Mouse (Mus musculus): ENCODE data around the gene Ube2ql1. TPM values are rescaled to one million over a fixed set of nuclear protein-coding genes. Genes with fewer than 3 reads are reported as not detected.

Ube2ql1 gene
- polyA plus RNA-seq, 1 experiment from 2014 or later, result 0.09 TPM

DNA sequence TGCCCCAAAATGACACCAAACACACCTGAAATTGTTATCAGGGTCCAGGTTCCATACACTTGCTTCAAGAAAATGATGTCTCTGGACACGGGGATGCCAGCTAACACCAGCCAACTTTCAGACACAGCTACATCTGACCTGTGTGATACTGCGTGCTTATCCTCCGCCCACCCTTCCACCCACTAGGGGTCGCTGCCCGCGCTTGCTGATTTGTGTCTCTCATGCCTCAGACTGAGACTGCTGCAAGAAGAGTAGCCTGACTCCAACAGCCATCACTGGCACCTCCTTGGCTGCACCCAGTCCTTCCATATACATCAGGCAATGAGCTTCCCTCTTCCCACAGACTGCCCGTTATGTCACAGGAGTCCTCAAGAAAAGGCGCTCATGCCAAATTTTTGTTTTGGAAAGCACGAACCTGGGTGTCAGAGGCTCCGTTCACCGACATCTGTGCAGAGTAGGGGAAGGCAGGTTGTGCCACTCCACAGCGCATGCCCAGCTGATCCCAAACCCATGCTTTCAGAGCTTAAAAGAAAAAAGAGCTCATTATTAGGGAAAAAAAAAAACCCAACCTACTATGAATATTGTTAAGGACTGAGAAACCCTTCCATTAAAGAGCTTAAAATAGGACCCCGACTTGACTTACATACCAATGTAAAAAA lies 43.2 kb downstream of the Ube2ql1 start:
- H3K9me3 ChIP-seq (replicated peaks; ENCODE audit: control insufficient read depth, low read length), result no peaks in the 10 kb centered on the region
- no peak overlapping the region for H3K9ac ChIP-seq (ENCODE audit: low read length)
- H3K27me3 ChIP-seq (ENCODE audit: control insufficient read depth, insufficient read depth, low read length), result no peaks in the 10 kb centered on the region
- H3K4me2 ChIP-seq (ENCODE audit: low read depth, low read length), result no peak overlapping the region
- H3K4me3 ChIP-seq (replicated peaks; ENCODE audit: low read length), result no peak overlapping the region
- no peak overlapping the region for H3K27ac ChIP-seq (ENCODE audit: low read length)
- WGBS, result 42% methylated on average over 13 of the region's 13 CpGs
- H3K4me1 ChIP-seq (ENCODE audit: control insufficient read depth, insufficient read depth, low read length), result no peaks in the 10 kb centered on the region
- no peaks in the 10 kb centered on the region for H3K36me3 ChIP-seq (ENCODE audit: control insufficient read depth, insufficient read depth, low read length)
- ATAC-seq (ENCODE audit: insufficient read depth, low FRiP score), result no peak

DNA sequence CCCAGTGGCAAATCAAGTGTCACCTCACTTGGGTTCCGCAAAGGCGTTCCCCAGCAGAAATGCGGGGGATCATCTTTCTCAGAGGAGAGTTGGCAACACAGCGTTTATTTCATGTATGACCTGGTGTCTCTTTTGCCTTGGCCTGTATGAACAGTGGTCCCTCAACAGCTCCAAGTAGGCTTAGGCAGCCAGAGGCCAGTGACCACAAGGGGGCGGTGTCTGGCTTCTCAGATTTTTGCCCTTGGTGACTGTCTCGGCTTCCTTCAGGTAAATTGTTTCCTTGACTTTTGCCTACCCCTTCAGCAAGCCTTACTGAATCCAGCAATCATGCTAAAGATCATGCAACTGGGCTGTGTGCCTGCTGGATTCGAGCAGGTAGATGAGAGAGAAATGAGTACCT lies 48.6 kb downstream of the Ube2ql1 start:
- Histone ChIP-seq H3K4me1 (ENCODE audit: control insufficient read depth, insufficient read depth, low read length) (no peaks in the 10 kb centered on the region), H3K27ac (ENCODE audit: low read length) (no peak overlapping the region), H3K9ac (ENCODE audit: low read length) (no peak overlapping the region), H3K36me3 (ENCODE audit: control insufficient read depth, insufficient read depth, low read length) (no peaks in the 10 kb centered on the region), H3K27me3 (ENCODE audit: control insufficient read depth, insufficient read depth, low read length) (no peaks in the 10 kb centered on the region), H3K4me2 (ENCODE audit: low read depth, low read length) (no peak overlapping the region), H3K4me3 (replicated peaks; ENCODE audit: low read length) (no peak overlapping the region), H3K9me3 (replicated peaks; ENCODE audit: control insufficient read depth, low read length) (no peaks in the 10 kb centered on the region)
- WGBS, result 35% methylated on average over 7 of the region's 7 CpGs
- no peak for ATAC-seq (ENCODE audit: insufficient read depth, low FRiP score)

DNA sequence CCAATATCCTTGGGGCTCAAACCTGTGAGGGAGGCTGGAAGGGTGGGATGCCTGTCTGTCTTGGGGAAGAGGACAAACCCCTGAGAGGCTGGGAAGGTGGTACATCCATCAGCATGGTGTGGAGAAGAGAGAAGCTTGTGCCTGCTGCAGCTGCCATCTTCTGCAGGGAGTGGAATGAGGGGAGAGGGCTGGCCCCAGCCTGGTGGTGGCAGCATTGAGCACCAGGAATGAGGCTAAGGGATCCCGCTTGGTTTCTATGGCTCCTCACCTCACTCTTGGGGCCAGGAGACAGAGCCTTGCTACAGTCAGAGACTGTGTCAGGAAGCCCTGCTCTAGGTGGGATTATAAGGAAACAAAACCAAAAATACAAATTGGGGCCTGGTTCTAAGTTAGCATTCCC lies 52.7 kb downstream of the Ube2ql1 start:
- Histone ChIP-seq H3K4me2 (ENCODE audit: low read depth, low read length) (no peak overlapping the region), H3K27ac (ENCODE audit: low read length) (no peak overlapping the region), H3K4me3 (replicated peaks; ENCODE audit: low read length) (no peak overlapping the region), H3K4me1 (ENCODE audit: control insufficient read depth, insufficient read depth, low read length) (no peaks in the 10 kb centered on the region), H3K27me3 (ENCODE audit: control insufficient read depth, insufficient read depth, low read length) (no peaks in the 10 kb centered on the region), H3K36me3 (ENCODE audit: control insufficient read depth, insufficient read depth, low read length) (no peaks in the 10 kb centered on the region), H3K9ac (ENCODE audit: low read length) (no peak overlapping the region), H3K9me3 (replicated peaks; ENCODE audit: control insufficient read depth, low read length) (no peaks in the 10 kb centered on the region)
- WGBS, result 29% methylated on average over 1 of the region's 1 CpGs
- no peak for ATAC-seq (ENCODE audit: insufficient read depth, low FRiP score)

DNA sequence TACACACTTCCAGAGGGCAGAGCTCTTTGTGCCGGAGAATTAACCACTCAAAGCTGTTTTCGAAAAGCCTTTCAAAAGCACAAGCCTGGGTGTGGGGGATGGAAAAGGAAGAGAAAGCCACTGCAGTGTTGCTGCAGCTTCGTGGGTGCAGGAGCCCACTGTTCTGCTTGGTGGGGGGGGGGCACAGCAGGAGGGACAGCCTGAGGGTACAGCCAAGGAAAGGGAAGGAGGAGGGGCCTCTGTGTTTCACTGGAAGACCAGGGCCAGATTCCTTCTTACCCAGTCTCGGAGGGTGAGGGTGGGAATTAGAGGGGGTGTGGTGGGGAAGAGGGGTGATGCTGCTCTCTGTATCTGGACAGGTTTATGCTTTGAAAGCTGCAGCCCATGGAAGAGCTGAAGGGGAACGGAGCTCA lies 54.3 kb downstream of the Ube2ql1 start:
- H3K4me3 ChIP-seq (replicated peaks; ENCODE audit: low read length), result no peak overlapping the region
- H3K36me3 ChIP-seq (ENCODE audit: control insufficient read depth, insufficient read depth, low read length), result no peaks in the 10 kb centered on the region
- no peaks in the 10 kb centered on the region for H3K27me3 ChIP-seq (ENCODE audit: control insufficient read depth, insufficient read depth, low read length)
- H3K27ac ChIP-seq (ENCODE audit: low read length), result no peak overlapping the region
- WGBS, result 43% methylated on average over 5 of the region's 5 CpGs
- no peaks in the 10 kb centered on the region for H3K9me3 ChIP-seq (replicated peaks; ENCODE audit: control insufficient read depth, low read length)
- no peak overlapping the region for H3K4me2 ChIP-seq (ENCODE audit: low read depth, low read length)
- ATAC-seq (ENCODE audit: insufficient read depth, low FRiP score), result no peak
- no peaks in the 10 kb centered on the region for H3K4me1 ChIP-seq (ENCODE audit: control insufficient read depth, insufficient read depth, low read length)
- no peak overlapping the region for H3K9ac ChIP-seq (ENCODE audit: low read length)

DNA sequence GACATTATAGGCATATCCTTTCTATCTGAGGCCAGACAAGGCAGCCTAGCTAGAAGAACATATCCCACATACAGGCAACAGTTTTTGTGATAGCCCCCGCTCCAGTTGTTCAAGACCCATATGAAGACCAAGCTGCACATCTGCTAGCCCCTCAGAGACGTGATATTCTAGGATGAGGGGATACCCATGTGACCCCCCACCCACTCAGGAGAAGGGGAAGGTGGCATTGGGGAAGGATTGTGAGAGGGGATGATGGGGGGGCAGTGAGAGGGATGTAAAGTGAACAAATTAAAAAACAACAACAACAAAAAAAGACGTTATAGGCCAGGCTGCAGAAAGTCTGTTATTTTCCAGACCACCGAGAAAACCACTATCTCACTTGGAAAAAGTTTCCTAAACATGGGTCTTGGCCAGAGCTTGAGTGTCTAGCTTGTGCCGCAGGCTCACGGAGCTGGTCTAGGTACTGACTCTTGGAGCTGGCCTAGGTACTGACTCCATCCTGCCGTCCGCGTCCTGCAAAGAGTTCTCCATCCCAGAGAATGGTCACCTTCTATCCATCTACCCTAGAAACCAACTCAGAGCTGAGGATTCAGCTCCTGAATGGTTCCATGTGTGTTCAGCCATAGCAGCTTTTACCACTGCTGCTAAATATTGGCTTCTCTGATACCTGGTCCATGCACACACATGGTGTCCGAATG lies 65.6 kb downstream of the Ube2ql1 start:
- WGBS, result 49% methylated on average over 10 of the region's 10 CpGs

DNA sequence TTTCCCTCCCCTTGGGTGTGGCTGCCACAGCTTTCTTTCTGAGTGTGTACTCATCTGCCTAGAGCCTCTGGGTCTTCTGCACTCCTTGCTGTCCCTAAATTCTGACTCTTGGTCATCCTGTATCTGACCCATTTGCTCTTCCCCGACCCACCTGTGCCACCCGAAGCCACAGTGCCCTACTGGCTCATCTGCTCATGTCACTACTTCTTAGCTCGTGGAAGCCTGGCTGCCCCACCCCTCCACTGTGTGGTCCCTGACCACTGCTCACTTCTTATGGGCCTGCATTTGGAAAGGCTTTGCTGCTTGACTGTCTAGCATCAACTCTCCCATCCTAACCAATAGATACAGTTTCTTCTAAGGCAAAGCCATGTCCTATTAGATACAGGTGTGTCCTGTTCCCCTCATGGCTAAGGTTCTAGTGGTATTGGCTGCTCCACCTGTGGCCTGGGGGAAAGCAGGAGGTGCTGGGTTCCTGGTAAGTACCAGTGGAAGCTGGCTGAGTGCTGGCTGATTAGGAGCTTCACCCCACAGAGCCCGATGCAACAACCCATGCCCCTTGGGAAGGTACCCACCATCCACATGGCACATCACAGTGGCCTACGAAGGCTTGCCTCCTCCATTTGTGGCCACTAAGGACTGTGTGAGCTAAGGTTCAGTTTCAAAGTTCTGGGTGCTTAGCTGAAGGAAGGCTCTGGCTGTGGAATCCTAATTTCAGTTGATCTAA lies 66.3 kb downstream of the Ube2ql1 start:
- ATAC-seq (ENCODE audit: insufficient read depth, low FRiP score), result no peak
- Histone ChIP-seq H3K4me1 (ENCODE audit: control insufficient read depth, insufficient read depth, low read length) (no peaks in the 10 kb centered on the region), H3K9me3 (replicated peaks; ENCODE audit: control insufficient read depth, low read length) (no peaks in the 10 kb centered on the region), H3K4me2 (ENCODE audit: low read depth, low read length) (no peak overlapping the region), H3K9ac (ENCODE audit: low read length) (no peak overlapping the region), H3K27ac (ENCODE audit: low read length) (no peak overlapping the region), H3K4me3 (replicated peaks; ENCODE audit: low read length) (no peak overlapping the region), H3K27me3 (ENCODE audit: control insufficient read depth, insufficient read depth, low read length) (no peaks in the 10 kb centered on the region), H3K36me3 (ENCODE audit: control insufficient read depth, insufficient read depth, low read length) (no peaks in the 10 kb centered on the region)
- 74% methylated on average over 5 of the region's 5 CpGs for WGBS

More for the DNA sequence above, 65.6 kb downstream of the Ube2ql1 start:
- no peaks in the 10 kb centered on the region for H3K36me3 ChIP-seq (ENCODE audit: control insufficient read depth, insufficient read depth, low read length)
- H3K9ac ChIP-seq (ENCODE audit: low read length), result no peak overlapping the region
- no peaks in the 10 kb centered on the region for H3K27me3 ChIP-seq (ENCODE audit: control insufficient read depth, insufficient read depth, low read length)
- H3K4me1 ChIP-seq (ENCODE audit: control insufficient read depth, insufficient read depth, low read length), result no peaks in the 10 kb centered on the region
- no peak overlapping the region for H3K4me2 ChIP-seq (ENCODE audit: low read depth, low read length)
- ATAC-seq (ENCODE audit: insufficient read depth, low FRiP score), result no peak
- H3K27ac ChIP-seq (ENCODE audit: low read length), result no peak overlapping the region
- H3K4me3 ChIP-seq (replicated peaks; ENCODE audit: low read length), result no peak overlapping the region
- no peaks in the 10 kb centered on the region for H3K9me3 ChIP-seq (replicated peaks; ENCODE audit: control insufficient read depth, low read length)

DNA sequence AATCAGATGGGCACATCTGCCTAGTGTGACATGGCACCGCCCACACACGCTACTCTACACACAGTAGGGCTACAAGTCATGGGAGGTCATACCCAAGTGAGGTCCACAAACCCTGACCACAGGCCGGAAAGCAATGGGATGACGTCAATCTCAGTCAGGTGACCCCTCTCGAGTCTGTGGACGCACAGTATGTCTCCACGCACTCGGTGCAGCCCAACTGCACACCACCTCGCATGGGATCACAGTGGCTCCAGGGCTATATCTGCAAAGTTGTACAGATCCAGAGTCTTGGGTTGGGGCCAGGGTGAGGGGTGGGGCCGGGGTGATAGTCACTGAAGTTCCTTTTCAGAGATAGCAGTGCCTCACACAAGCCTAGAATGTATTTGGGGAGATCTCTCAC lies 67.1 kb downstream of the Ube2ql1 start:
- Histone ChIP-seq H3K27ac (ENCODE audit: low read length) (no peak overlapping the region), H3K4me1 (ENCODE audit: control insufficient read depth, insufficient read depth, low read length) (no peaks in the 10 kb centered on the region), H3K4me3 (replicated peaks; ENCODE audit: low read length) (no peak overlapping the region), H3K9ac (ENCODE audit: low read length) (no peak overlapping the region), H3K9me3 (replicated peaks; ENCODE audit: control insufficient read depth, low read length) (no peaks in the 10 kb centered on the region), H3K36me3 (ENCODE audit: control insufficient read depth, insufficient read depth, low read length) (no peaks in the 10 kb centered on the region), H3K4me2 (ENCODE audit: low read depth, low read length) (no peak overlapping the region), H3K27me3 (ENCODE audit: control insufficient read depth, insufficient read depth, low read length) (no peaks in the 10 kb centered on the region)
- no peak for ATAC-seq (ENCODE audit: insufficient read depth, low FRiP score)
- WGBS, result 89% methylated on average over 10 of the region's 10 CpGs

- no peaks in the 10 kb centered on the region for H3K9me3 ChIP-seq (replicated peaks; ENCODE audit: control insufficient read depth, low read length)
- no peak overlapping the region for H3K4me2 ChIP-seq (ENCODE audit: low read depth, low read length)
- no peaks in the 10 kb centered on the region for H3K27me3 ChIP-seq (ENCODE audit: control insufficient read depth, insufficient read depth, low read length)
- H3K36me3 ChIP-seq (ENCODE audit: control insufficient read depth, insufficient read depth, low read length), result no peaks in the 10 kb centered on the region
- H3K4me3 ChIP-seq (replicated peaks; ENCODE audit: low read length), result no peak overlapping the region
- H3K27ac ChIP-seq (ENCODE audit: low read length), result no peak overlapping the region
- WGBS, result 74% methylated on average over 5 of the region's 5 CpGs
- H3K9ac ChIP-seq (ENCODE audit: low read length), result no peak overlapping the region
- no peaks in the 10 kb centered on the region for H3K4me1 ChIP-seq (ENCODE audit: control insufficient read depth, insufficient read depth, low read length)
- ATAC-seq (ENCODE audit: insufficient read depth, low FRiP score), result no peak
Observed at GRCm38 (mm10) chr13:69672121-69672520, 67.6 kb downstream of the Ube2ql1 start.

DNA sequence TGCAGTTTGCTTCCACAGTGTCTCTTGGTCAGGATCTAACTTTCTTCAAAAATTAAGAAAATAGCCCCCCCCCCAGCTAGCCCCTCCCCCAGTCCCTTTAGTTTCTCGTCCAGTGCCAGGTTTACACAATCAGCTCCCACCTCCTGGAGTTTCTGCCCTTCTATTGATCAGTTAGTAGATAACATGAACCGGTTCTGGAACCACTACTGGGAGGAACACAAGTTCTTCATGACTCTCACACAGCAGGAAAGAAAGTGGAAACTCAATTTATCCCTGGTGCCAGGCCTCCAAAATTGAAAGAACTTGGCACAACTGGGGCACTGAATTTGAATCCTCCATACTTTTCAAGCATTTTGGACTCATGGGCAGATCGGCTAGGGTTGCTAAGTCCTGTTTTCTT lies 85.2 kb downstream of the Ube2ql1 start:
- Histone ChIP-seq H3K9ac (ENCODE audit: low read length) (no peak overlapping the region), H3K27ac (ENCODE audit: low read length) (no peak overlapping the region), H3K4me2 (ENCODE audit: low read depth, low read length) (no peak overlapping the region), H3K9me3 (replicated peaks; ENCODE audit: control insufficient read depth, low read length) (no peaks in the 10 kb centered on the region), H3K4me1 (ENCODE audit: control insufficient read depth, insufficient read depth, low read length) (no peaks in the 10 kb centered on the region), H3K27me3 (ENCODE audit: control insufficient read depth, insufficient read depth, low read length) (no peaks in the 10 kb centered on the region), H3K36me3 (ENCODE audit: control insufficient read depth, insufficient read depth, low read length) (no peaks in the 10 kb centered on the region), H3K4me3 (replicated peaks; ENCODE audit: low read length) (no peak overlapping the region)
- 55% methylated on average over 3 of the region's 3 CpGs for WGBS
- no peak for ATAC-seq (ENCODE audit: insufficient read depth, low FRiP score)
